Mouse (Mus musculus): ENCODE data around the gene Mrgprf.
A peak's percentile ranks its signal among the peaks of the same experiment; 100 is the strongest.

The Mrgprf gene

GRCm38 (mm10) chr7:145302488-145303285, 2.1 kb downstream of the Mrgprf start:
- H3K27me3 ChIP-seq (ENCODE audit: insufficient read depth, low read length), result peaks cover 6% of the 10 kb centered on the region
- no peaks in the 10 kb centered on the region for H3K36me3 ChIP-seq (ENCODE audit: insufficient read depth, low read length)
- H3K4me3 ChIP-seq (replicated peaks; ENCODE audit: low read length), result peak overlapping the region; percentile 58
- no peak for TF ChIP-seq POU5F1 (IDR thresholded peaks at IDR 0.05; ENCODE audit: borderline replicate concordance, low read length)
- TF ChIP-seq NANOG (IDR thresholded peaks at IDR 0.05; ENCODE audit: borderline replicate concordance, low read length), result no peak
- no peak for TF ChIP-seq CTCF (conservative IDR thresholded peaks at IDR 0.05; ENCODE audit: low read length)
- no peaks in the 10 kb centered on the region for H3K9me3 ChIP-seq (ENCODE audit: low read length)
- peaks cover 36% of the 10 kb centered on the region for H3K4me1 ChIP-seq (replicated peaks; ENCODE audit: low read depth, low read length)

GRCm38 (mm10) chr7:145304153-145304552, 3.5 kb downstream of the Mrgprf start:
- no peaks in the 10 kb centered on the region for H3K9me3 ChIP-seq (ENCODE audit: low read length)
- TF ChIP-seq POU5F1 (IDR thresholded peaks at IDR 0.05; ENCODE audit: borderline replicate concordance, low read length) (no peak), NANOG (IDR thresholded peaks at IDR 0.05; ENCODE audit: borderline replicate concordance, low read length) (no peak), CTCF (conservative IDR thresholded peaks at IDR 0.05; ENCODE audit: low read length) (no peak)
- no peaks in the 10 kb centered on the region for H3K36me3 ChIP-seq (ENCODE audit: insufficient read depth, low read length)
- peaks cover 19% of the 10 kb centered on the region for H3K27me3 ChIP-seq (ENCODE audit: insufficient read depth, low read length)
- H3K4me1 ChIP-seq (replicated peaks; ENCODE audit: low read depth, low read length), result peaks cover 50% of the 10 kb centered on the region
- H3K4me3 ChIP-seq (replicated peaks; ENCODE audit: low read length), result no peak overlapping the region

- H3K4me3 ChIP-seq (replicated peaks; ENCODE audit: low read length), result 0 out of 2 replicates have a peak overlapping the region, but pooled peaks have one; percentile 30
- H3K9me3 ChIP-seq (ENCODE audit: low read length), result no peaks in the 10 kb centered on the region
- H3K36me3 ChIP-seq (ENCODE audit: insufficient read depth, low read length), result no peaks in the 10 kb centered on the region
- peaks cover 25% of the 10 kb centered on the region for H3K27me3 ChIP-seq (ENCODE audit: insufficient read depth, low read length)
- peaks cover 28% of the 10 kb centered on the region for H3K4me1 ChIP-seq (replicated peaks; ENCODE audit: low read depth, low read length)
- TF ChIP-seq POU5F1 (IDR thresholded peaks at IDR 0.05; ENCODE audit: borderline replicate concordance, low read length) (no peak), CTCF (conservative IDR thresholded peaks at IDR 0.05; ENCODE audit: low read length) (no peak), NANOG (IDR thresholded peaks at IDR 0.05; ENCODE audit: borderline replicate concordance, low read length) (no peak)
These were observed 7.0 kb downstream of the Mrgprf start for GRCm38 (mm10) chr7:145307636-145308035.

GRCm38 (mm10) chr7:145308061-145308675, 7.5 kb downstream of the Mrgprf start:
- H3K27me3 ChIP-seq (ENCODE audit: insufficient read depth, low read length), result peaks cover 25% of the 10 kb centered on the region
- H3K9me3 ChIP-seq (ENCODE audit: low read length), result no peaks in the 10 kb centered on the region
- H3K4me1 ChIP-seq (replicated peaks; ENCODE audit: low read depth, low read length), result peaks cover 22% of the 10 kb centered on the region
- TF ChIP-seq CTCF (conservative IDR thresholded peaks at IDR 0.05; ENCODE audit: low read length) (no peak), NANOG (IDR thresholded peaks at IDR 0.05; ENCODE audit: borderline replicate concordance, low read length) (no peak), POU5F1 (IDR thresholded peaks at IDR 0.05; ENCODE audit: borderline replicate concordance, low read length) (no peak)
- H3K4me3 ChIP-seq (replicated peaks; ENCODE audit: low read length), result peak overlapping the region; percentile 30
- no peaks in the 10 kb centered on the region for H3K36me3 ChIP-seq (ENCODE audit: insufficient read depth, low read length)

- H3K36me3 ChIP-seq (ENCODE audit: insufficient read depth, low read length), result no peaks in the 10 kb centered on the region
- peak overlapping the region; percentile 30 for H3K4me3 ChIP-seq (replicated peaks; ENCODE audit: low read length)
- H3K4me1 ChIP-seq (replicated peaks; ENCODE audit: low read depth, low read length), result peaks cover 17% of the 10 kb centered on the region
- TF ChIP-seq POU5F1 (IDR thresholded peaks at IDR 0.05; ENCODE audit: borderline replicate concordance, low read length) (no peak), NANOG (IDR thresholded peaks at IDR 0.05; ENCODE audit: borderline replicate concordance, low read length) (no peak), CTCF (conservative IDR thresholded peaks at IDR 0.05; ENCODE audit: low read length) (no peak)
- no peaks in the 10 kb centered on the region for H3K9me3 ChIP-seq (ENCODE audit: low read length)
- peaks cover 25% of the 10 kb centered on the region for H3K27me3 ChIP-seq (ENCODE audit: insufficient read depth, low read length)
These were observed 8.2 kb downstream of the Mrgprf start for GRCm38 (mm10) chr7:145308866-145309265.

GRCm38 (mm10) chr7:145309877-145310276, 9.2 kb downstream of the Mrgprf start:
- Histone ChIP-seq H3K36me3 (ENCODE audit: insufficient read depth, low read length) (no peaks in the 10 kb centered on the region), H3K27me3 (ENCODE audit: insufficient read depth, low read length) (peaks cover 27% of the 10 kb centered on the region), H3K4me1 (replicated peaks; ENCODE audit: low read depth, low read length) (peaks cover 17% of the 10 kb centered on the region), H3K4me3 (replicated peaks; ENCODE audit: low read length) (no peak overlapping the region), H3K9me3 (ENCODE audit: low read length) (no peaks in the 10 kb centered on the region)
- TF ChIP-seq POU5F1 (IDR thresholded peaks at IDR 0.05; ENCODE audit: borderline replicate concordance, low read length) (no peak), NANOG (IDR thresholded peaks at IDR 0.05; ENCODE audit: borderline replicate concordance, low read length) (no peak), CTCF (conservative IDR thresholded peaks at IDR 0.05; ENCODE audit: low read length) (no peak)

GRCm38 (mm10) chr7:145310526-145310925, 9.9 kb downstream of the Mrgprf start:
- Histone ChIP-seq H3K4me3 (replicated peaks; ENCODE audit: low read length) (no peak overlapping the region), H3K36me3 (ENCODE audit: insufficient read depth, low read length) (no peaks in the 10 kb centered on the region), H3K9me3 (ENCODE audit: low read length) (no peaks in the 10 kb centered on the region), H3K4me1 (replicated peaks; ENCODE audit: low read depth, low read length) (peaks cover 17% of the 10 kb centered on the region), H3K27me3 (ENCODE audit: insufficient read depth, low read length) (peaks cover 30% of the 10 kb centered on the region)
- no peak for TF ChIP-seq POU5F1 (IDR thresholded peaks at IDR 0.05; ENCODE audit: borderline replicate concordance, low read length)
- TF ChIP-seq NANOG (IDR thresholded peaks at IDR 0.05; ENCODE audit: borderline replicate concordance, low read length), result no peak
- no peak for TF ChIP-seq CTCF (conservative IDR thresholded peaks at IDR 0.05; ENCODE audit: low read length)

- H3K27me3 ChIP-seq (ENCODE audit: insufficient read depth, low read length), result peaks cover 32% of the 10 kb centered on the region
- TF ChIP-seq POU5F1 (IDR thresholded peaks at IDR 0.05; ENCODE audit: borderline replicate concordance, low read length) (no peak), CTCF (conservative IDR thresholded peaks at IDR 0.05; ENCODE audit: low read length) (no peak), NANOG (IDR thresholded peaks at IDR 0.05; ENCODE audit: borderline replicate concordance, low read length) (no peak)
- H3K4me1 ChIP-seq (replicated peaks; ENCODE audit: low read depth, low read length), result peaks cover 17% of the 10 kb centered on the region
- no peak overlapping the region for H3K4me3 ChIP-seq (replicated peaks; ENCODE audit: low read length)
- H3K36me3 ChIP-seq (ENCODE audit: insufficient read depth, low read length), result no peaks in the 10 kb centered on the region
- H3K9me3 ChIP-seq (ENCODE audit: low read length), result no peaks in the 10 kb centered on the region
These were observed 11.5 kb downstream of the Mrgprf start for GRCm38 (mm10) chr7:145312137-145312536.

All from E14TG2a.4 (cell line).